Mouse (Mus musculus): ENCODE measurements around the gene Ccl12.

The Ccl12 gene

DNA sequence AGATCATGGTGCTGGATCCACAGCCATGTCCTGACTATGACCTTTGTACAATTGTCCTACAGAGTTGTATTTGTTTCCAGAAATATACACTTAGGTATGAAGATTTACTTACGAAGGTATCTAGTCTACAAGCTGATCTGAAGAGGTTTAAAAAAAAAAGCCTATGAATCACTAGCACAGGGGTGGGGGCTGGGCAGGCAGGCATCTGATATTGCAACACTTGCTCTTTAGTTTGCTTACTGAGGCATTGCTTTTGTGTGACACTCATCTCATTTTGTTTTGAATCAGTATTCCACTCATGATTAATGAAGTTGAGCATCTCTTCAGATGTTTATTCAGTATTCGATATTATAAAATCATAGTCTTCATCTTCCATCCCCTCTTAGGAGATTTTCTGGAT, 34.6 kb downstream of the Ccl12 start:
- in situ Hi-C loops (cut with MboI, MseI): no loop called here

DNA sequence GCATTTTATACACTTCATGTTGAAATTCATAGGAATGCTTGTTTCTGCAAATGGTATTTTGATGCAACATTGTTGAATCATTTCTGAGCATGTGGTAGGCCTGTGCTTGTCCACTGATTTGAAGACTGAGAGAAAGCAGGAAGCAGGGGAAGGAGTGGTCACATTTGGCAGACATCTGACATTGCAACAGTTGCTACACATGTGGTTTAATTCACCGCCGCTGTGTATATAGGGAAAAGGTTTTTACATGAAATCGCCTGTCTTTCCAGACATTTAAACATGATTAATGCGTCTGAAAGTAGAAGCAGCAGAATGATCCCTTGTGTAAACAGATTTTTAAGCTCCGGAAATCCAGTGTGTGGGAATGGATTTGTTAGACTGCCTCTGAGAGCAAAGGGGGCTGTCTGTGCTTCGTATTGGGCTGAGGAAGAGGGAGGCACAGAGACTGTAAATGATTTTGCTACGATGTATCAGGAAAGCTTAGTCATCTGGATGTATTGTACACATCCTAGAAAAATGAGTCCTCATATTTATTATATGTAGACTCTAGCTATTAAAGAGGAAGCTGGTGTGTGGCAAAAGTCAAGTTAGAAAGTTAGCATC, 37.9 kb downstream of the Ccl12 start:
- in situ Hi-C loops (cut with MboI, MseI): no loop called here
